Mouse (Mus musculus) bone marrow, adult 2 months (tissue): ENCODE measurements at regions not wholly inside any gene's neighbourhood (a gene's known extent, or its start where the extent isn't known, plus 50 kb on each side); places are given as distances from the start of the nearest gene placed in this dataset.

Experiments
- CTCF ChIP-seq: fragments of 200-500 bp; IDR thresholded peaks from 2 replicates; pipeline ENCODE4 v1.5.1; 2011; ENCODE audit warnings: low read length, control low read depth; ENCODE audit not compliant: control insufficient read depth, insufficient read depth
- POLR2A ChIP-seq: fragments of 200-500 bp; IDR thresholded peaks from 2 replicates; pipeline ENCODE4 v1.6.1; 2011; ENCODE audit warnings: low read depth, mild to moderate bottlenecking, control low read depth, low read length, borderline replicate concordance; ENCODE audit not compliant: control insufficient read depth

DNA sequence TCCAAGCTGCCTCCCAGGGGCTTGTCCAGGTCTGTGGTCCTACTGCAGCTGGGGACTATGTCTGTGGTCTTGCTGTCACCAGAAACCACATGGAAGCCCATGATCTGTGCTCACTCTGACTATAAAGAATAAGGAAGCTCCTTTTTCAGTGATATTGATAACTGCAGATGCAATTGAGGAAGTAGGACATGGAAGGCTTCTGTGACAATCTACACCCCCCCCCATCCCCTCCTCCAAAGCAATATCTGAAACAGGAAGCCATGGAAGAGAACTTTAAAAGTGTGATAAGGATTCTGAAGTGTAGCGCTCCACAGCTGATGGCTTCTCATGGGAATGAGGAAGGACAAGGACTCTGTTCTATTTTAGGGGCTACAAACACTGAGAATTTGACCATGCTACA, 215.8 kb upstream of the Veph1 start:
- no peak for TF ChIP-seq CTCF
- TF ChIP-seq POLR2A, result no peak
